Mouse (Mus musculus): ENCODE results near the gene F2. TPM values are rescaled to one million over a fixed set of nuclear protein-coding genes. Genes with fewer than 3 reads are reported as not detected.

The F2 gene
- polyA plus RNA-seq, 1 experiment from 2014 or later, result 0.51 TPM

GRCm38 (mm10) chr2:91659657-91660056, 23.4 kb upstream of the F2 start:
- Histone ChIP-seq H3K4me2 (no peak overlapping the region), H3K9ac (replicated peaks) (no peak overlapping the region), H3K27me3 (replicated peaks) (no peaks in the 10 kb centered on the region), H3K27ac (replicated peaks) (no peak overlapping the region), H3K4me3 (replicated peaks) (no peak overlapping the region), H3K4me1 (no peaks in the 10 kb centered on the region), H3K9me3 (replicated peaks) (no peaks in the 10 kb centered on the region), H3K36me3 (peaks cover 89% of the 10 kb centered on the region)
- 96% methylated on average over 8 of the region's 8 CpGs for WGBS
- no peak for ATAC-seq (ENCODE audit: low FRiP score)

GRCm38 (mm10) chr2:91656774-91657173, 20.6 kb upstream of the F2 start:
- no peak for ATAC-seq (ENCODE audit: low FRiP score)
- peaks cover 9% of the 10 kb centered on the region for H3K4me1 ChIP-seq
- H3K4me2 ChIP-seq, result no peak overlapping the region
- no peak overlapping the region for H3K9ac ChIP-seq (replicated peaks)
- WGBS, result 76% methylated on average over 8 of the region's 8 CpGs
- H3K27me3 ChIP-seq (replicated peaks), result no peaks in the 10 kb centered on the region
- no peak overlapping the region for H3K4me3 ChIP-seq (replicated peaks)
- H3K9me3 ChIP-seq (replicated peaks), result no peaks in the 10 kb centered on the region
- no peak overlapping the region for H3K27ac ChIP-seq (replicated peaks)
- peaks cover 77% of the 10 kb centered on the region for H3K36me3 ChIP-seq

GRCm38 (mm10) chr2:91655827-91656226, 19.6 kb upstream of the F2 start:
- ATAC-seq (ENCODE audit: low FRiP score), result no peak
- peaks cover 68% of the 10 kb centered on the region for H3K36me3 ChIP-seq
- H3K9ac ChIP-seq (replicated peaks), result no peak overlapping the region
- H3K9me3 ChIP-seq (replicated peaks), result no peaks in the 10 kb centered on the region
- no peaks in the 10 kb centered on the region for H3K27me3 ChIP-seq (replicated peaks)
- 82% methylated on average over 6 of the region's 6 CpGs for WGBS
- no peak overlapping the region for H3K27ac ChIP-seq (replicated peaks)
- no peak overlapping the region for H3K4me3 ChIP-seq (replicated peaks)
- no peak overlapping the region for H3K4me2 ChIP-seq
- peaks cover 18% of the 10 kb centered on the region for H3K4me1 ChIP-seq

GRCm38 (mm10) chr2:91655388-91655787, 19.2 kb upstream of the F2 start:
- WGBS, result 94% methylated on average over 5 of the region's 5 CpGs
- Histone ChIP-seq H3K36me3 (peaks cover 68% of the 10 kb centered on the region), H3K9me3 (replicated peaks) (no peaks in the 10 kb centered on the region), H3K4me2 (no peak overlapping the region), H3K27ac (replicated peaks) (no peak overlapping the region), H3K4me1 (peaks cover 22% of the 10 kb centered on the region), H3K9ac (replicated peaks) (no peak overlapping the region), H3K27me3 (replicated peaks) (no peaks in the 10 kb centered on the region), H3K4me3 (replicated peaks) (no peak overlapping the region)
- no peak for ATAC-seq (ENCODE audit: low FRiP score)

- no peak for ATAC-seq (ENCODE audit: low FRiP score)
- no peak overlapping the region for H3K4me2 ChIP-seq
- H3K4me1 ChIP-seq, result peaks cover 36% of the 10 kb centered on the region
- H3K27ac ChIP-seq (replicated peaks), result no peak overlapping the region
- H3K4me3 ChIP-seq (replicated peaks), result no peak overlapping the region
- H3K9ac ChIP-seq (replicated peaks), result no peak overlapping the region
- H3K36me3 ChIP-seq, result peaks cover 47% of the 10 kb centered on the region
- no peaks in the 10 kb centered on the region for H3K27me3 ChIP-seq (replicated peaks)
- 48% methylated on average over 6 of the region's 6 CpGs for WGBS
- no peaks in the 10 kb centered on the region for H3K9me3 ChIP-seq (replicated peaks)
These were observed 16.6 kb upstream of the F2 start for GRCm38 (mm10) chr2:91652863-91653262.

- H3K4me2 ChIP-seq, result no peak overlapping the region; the same call in 1 of the 2 replicates
- no peaks in the 10 kb centered on the region for H3K9me3 ChIP-seq (replicated peaks)
- H3K9ac ChIP-seq (replicated peaks), result no peak overlapping the region
- whole genome bisulfite sequencing, result 91% methylated on average over 14 of the region's 14 CpGs
- H3K27me3 ChIP-seq (replicated peaks), result no peaks in the 10 kb centered on the region
- no peak overlapping the region for H3K4me3 ChIP-seq (replicated peaks)
- no peak for ATAC-seq (ENCODE audit: low FRiP score)
- H3K36me3 ChIP-seq, result peaks cover 47% of the 10 kb centered on the region
- no peak overlapping the region for H3K27ac ChIP-seq (replicated peaks)
- peaks cover 38% of the 10 kb centered on the region for H3K4me1 ChIP-seq
These were observed 15.4 kb upstream of the F2 start for GRCm38 (mm10) chr2:91651458-91652258.

- Histone ChIP-seq H3K4me1 (peaks cover 38% of the 10 kb centered on the region), H3K27ac (replicated peaks) (peak overlapping the region; percentile 91), H3K9me3 (replicated peaks) (no peaks in the 10 kb centered on the region), H3K36me3 (peaks cover 47% of the 10 kb centered on the region), H3K4me2 (peak overlapping the region; percentile 99), H3K9ac (replicated peaks) (peak overlapping the region; percentile 81), H3K4me3 (replicated peaks) (peak overlapping the region; percentile 89), H3K27me3 (replicated peaks) (no peaks in the 10 kb centered on the region)
- peak; percentile 34 for ATAC-seq (ENCODE audit: low FRiP score)
- 14% methylated on average over 16 of the region's 16 CpGs for WGBS
These were observed 14.3 kb upstream of the F2 start for GRCm38 (mm10) chr2:91650360-91650995.

GRCm38 (mm10) chr2:91649553-91650359, 13.5 kb upstream of the F2 start, which contains the start of the genes Zfp408 and Arhgap1:
Zfp408 (minus strand) TSS chr2:91649791.
Arhgap1 (plus strand) TSS chr2:91649860.
- peaks cover 47% of the 10 kb centered on the region for H3K36me3 ChIP-seq
- ATAC-seq (ENCODE audit: low FRiP score), result peak; percentile 96
- H3K27me3 ChIP-seq (replicated peaks), result no peaks in the 10 kb centered on the region
- H3K9me3 ChIP-seq (replicated peaks), result no peaks in the 10 kb centered on the region
- H3K4me3 ChIP-seq (replicated peaks), result peak within 1 kb of the TSS; percentile 89
- peaks cover 38% of the 10 kb centered on the region for H3K4me1 ChIP-seq
- peak within 1 kb of the TSS; percentile 97 for H3K9ac ChIP-seq (replicated peaks)
- WGBS, result under 1% methylated on average over 44 of the region's 44 CpGs
- H3K27ac ChIP-seq (replicated peaks), result peak within 1 kb of the TSS; percentile 91
- H3K4me2 ChIP-seq, result peak within 1 kb of the TSS; percentile 99

GRCm38 (mm10) chr2:91649152-91649551, 12.9 kb upstream of the F2 start:
- peak overlapping the region; percentile 99 for H3K4me2 ChIP-seq
- H3K4me1 ChIP-seq, result peaks cover 38% of the 10 kb centered on the region
- peaks cover 47% of the 10 kb centered on the region for H3K36me3 ChIP-seq
- ATAC-seq (ENCODE audit: low FRiP score), result no peak; the same call in 1 of the 2 replicates
- H3K27me3 ChIP-seq (replicated peaks), result no peaks in the 10 kb centered on the region
- H3K4me3 ChIP-seq (replicated peaks), result peak overlapping the region; percentile 89
- H3K27ac ChIP-seq (replicated peaks), result peak overlapping the region; percentile 91
- H3K9me3 ChIP-seq (replicated peaks), result no peaks in the 10 kb centered on the region
- WGBS, result 5% methylated on average over 15 of the region's 15 CpGs
- H3K9ac ChIP-seq (replicated peaks), result peak overlapping the region; percentile 97

GRCm38 (mm10) chr2:91646733-91647132, 10.5 kb upstream of the F2 start:
- no peaks in the 10 kb centered on the region for H3K27me3 ChIP-seq (replicated peaks)
- 37% methylated on average over 1 of the region's 1 CpGs for WGBS
- H3K4me2 ChIP-seq, result no peak overlapping the region
- ATAC-seq (ENCODE audit: low FRiP score), result no peak
- H3K36me3 ChIP-seq, result peaks cover 54% of the 10 kb centered on the region
- H3K27ac ChIP-seq (replicated peaks), result no peak overlapping the region
- no peak overlapping the region for H3K9ac ChIP-seq (replicated peaks)
- H3K4me3 ChIP-seq (replicated peaks), result no peak overlapping the region
- peaks cover 29% of the 10 kb centered on the region for H3K4me1 ChIP-seq
- no peaks in the 10 kb centered on the region for H3K9me3 ChIP-seq (replicated peaks)

- peaks cover 54% of the 10 kb centered on the region for H3K36me3 ChIP-seq
- H3K9me3 ChIP-seq (replicated peaks), result no peaks in the 10 kb centered on the region
- no peak overlapping the region for H3K27ac ChIP-seq (replicated peaks)
- H3K4me1 ChIP-seq, result peaks cover 20% of the 10 kb centered on the region
- no peak for ATAC-seq (ENCODE audit: low FRiP score)
- no peak overlapping the region for H3K4me2 ChIP-seq
- 95% methylated on average over 11 of the region's 11 CpGs for WGBS
- no peak overlapping the region for H3K9ac ChIP-seq (replicated peaks)
- H3K4me3 ChIP-seq (replicated peaks), result no peak overlapping the region
- H3K27me3 ChIP-seq (replicated peaks), result no peaks in the 10 kb centered on the region
These were observed 9.6 kb upstream of the F2 start for GRCm38 (mm10) chr2:91645811-91646210.

All from neural tube, embryonic 15.5 days (tissue).